Mouse (Mus musculus): ENCODE data around the gene Mrgpra1. TPM values are rescaled to one million over a fixed set of nuclear protein-coding genes. Genes with fewer than 3 reads are reported as not detected.
"Not testable (repeated sequence)": the region's sequence is repeated elsewhere in the genome, so short reads cannot be mapped to it uniquely, and the experiment has no call there.

Gene Mrgpra1
- not detected in 2 replicates for polyA plus RNA-seq (2015; fragmentation: Nextera tagmentation; extraction: Ambion mirVana)

GRCm38 (mm10) chr7:47354140-47354539 is at the start of gene Mrgpra1:
TSS of gene Mrgpra1 (minus strand) at chr7:47354240.
- Histone ChIP-seq H3K27ac (replicated peaks) (no peak within 1 kb of the TSS), H3K4me2 (no peak within 1 kb of the TSS), H3K9me3 (peaks cover 10% of the 10 kb centered on the region), H3K4me3 (no peak within 1 kb of the TSS), H3K9ac (no peak within 1 kb of the TSS), H3K27me3 (no peaks in the 10 kb centered on the region), H3K36me3 (no peaks in the 10 kb centered on the region), H3K4me1 (replicated peaks) (no peaks in the 10 kb centered on the region)
- ATAC-seq (ENCODE audit: low FRiP score, low read depth), result no peak
- WGBS, result 88% methylated on average over 1 of the region's 1 CpGs

- H3K27me3 ChIP-seq, result no peaks in the 10 kb centered on the region
- ATAC-seq (ENCODE audit: low FRiP score, low read depth), result no peak
These were observed 47.1 kb upstream of the Mrgpra1 start for GRCm38 (mm10) chr7:47401125-47401524.

GRCm38 (mm10) chr7:47348421-47348820 is 5.6 kb downstream of the Mrgpra1 start:
- Histone ChIP-seq H3K27ac (replicated peaks) (no peak overlapping the region), H3K4me2 (no peak overlapping the region), H3K4me1 (replicated peaks) (no peaks in the 10 kb centered on the region), H3K27me3 (no peaks in the 10 kb centered on the region), H3K9ac (no peak overlapping the region), H3K9me3 (peaks cover 6% of the 10 kb centered on the region; the same call in 1 of the 2 replicates), H3K4me3 (no peak overlapping the region), H3K36me3 (no peaks in the 10 kb centered on the region)
- 71% methylated on average over 3 of the region's 3 CpGs for WGBS
- no peak for ATAC-seq (ENCODE audit: low FRiP score, low read depth)

More at GRCm38 (mm10) chr7:47401125-47401524, 47.1 kb upstream of the Mrgpra1 start:
- no peaks in the 10 kb centered on the region; the same call in none of the 2 replicates for H3K9me3 ChIP-seq
- H3K9ac ChIP-seq, result no peak overlapping the region
- H3K36me3 ChIP-seq, result no peaks in the 10 kb centered on the region
- H3K27ac ChIP-seq (replicated peaks), result no peak overlapping the region
- H3K4me2 ChIP-seq, result no peak overlapping the region
- no peaks in the 10 kb centered on the region for H3K4me1 ChIP-seq (replicated peaks)
- no peak overlapping the region for H3K4me3 ChIP-seq

DNA sequence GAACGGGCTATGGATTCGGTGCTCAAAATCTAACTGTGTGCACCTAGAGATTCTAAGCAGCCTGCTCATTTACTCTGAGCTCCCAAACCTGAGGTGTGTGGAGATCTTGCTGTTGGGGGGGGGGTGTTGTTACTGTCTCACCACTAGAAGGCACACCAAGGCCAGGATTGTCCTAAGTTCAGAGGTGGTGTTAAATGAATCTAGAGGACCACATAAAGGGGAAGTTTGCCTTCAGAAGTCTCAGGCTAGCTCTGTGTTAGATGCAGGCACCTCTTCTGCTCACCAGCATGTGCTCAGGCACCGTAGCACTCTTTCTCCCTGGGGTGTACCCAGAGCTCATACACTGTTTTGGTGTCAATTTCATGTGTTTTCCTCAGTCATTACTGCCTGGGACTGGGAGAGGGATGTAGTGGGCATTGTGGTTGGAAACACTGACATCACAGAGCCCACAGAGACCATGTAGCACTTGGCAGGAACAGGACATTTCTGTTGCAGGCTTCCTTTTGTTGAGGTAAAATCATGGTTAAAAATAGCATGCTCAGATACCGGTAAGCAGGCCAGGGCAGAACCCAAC is 8.0 kb downstream of the Mrgpra1 start:
- H3K9ac ChIP-seq, result no peak overlapping the region
- no peaks in the 10 kb centered on the region for H3K4me1 ChIP-seq (replicated peaks)
- no peak overlapping the region for H3K4me2 ChIP-seq
- ATAC-seq (ENCODE audit: low FRiP score, low read depth), result no peak
- WGBS, result 86% methylated on average over 4 of the region's 4 CpGs
- no peak overlapping the region for H3K27ac ChIP-seq (replicated peaks)
- H3K27me3 ChIP-seq, result no peaks in the 10 kb centered on the region
- no peaks in the 10 kb centered on the region for H3K36me3 ChIP-seq
- H3K4me3 ChIP-seq, result no peak overlapping the region
- H3K9me3 ChIP-seq, result peaks cover 14% of the 10 kb centered on the region

- not testable (repeated sequence) for H3K27me3 ChIP-seq; H3K9me3 ChIP-seq; H3K4me2 ChIP-seq; H3K36me3 ChIP-seq; ATAC-seq (ENCODE audit: low FRiP score, low read depth); H3K27ac ChIP-seq (replicated peaks); H3K4me1 ChIP-seq (replicated peaks); H3K4me3 ChIP-seq; H3K9ac ChIP-seq
- 87% methylated on average over 3 of the region's 3 CpGs for whole genome bisulfite sequencing
These were observed 12.2 kb downstream of the Mrgpra1 start for GRCm38 (mm10) chr7:47341887-47342286.

DNA sequence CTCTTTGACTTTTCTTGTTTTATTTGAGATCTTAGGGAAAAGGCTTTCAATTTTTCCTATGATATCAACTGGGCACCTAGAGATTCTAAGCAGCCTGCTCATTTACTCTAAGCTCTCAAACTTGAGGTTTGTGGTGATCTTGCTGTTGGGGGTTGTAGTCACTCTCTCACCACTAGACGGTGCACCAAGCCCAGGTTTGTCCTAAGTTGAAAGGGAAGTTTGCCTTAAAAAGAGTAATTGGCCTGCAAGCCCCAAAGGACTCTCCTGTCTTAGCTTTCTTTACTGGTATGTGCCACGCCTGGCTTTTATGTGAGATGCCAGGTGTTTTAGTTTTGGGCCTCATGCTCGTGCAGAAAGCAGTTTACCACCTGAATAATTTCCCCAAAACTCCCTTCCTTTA is 12.7 kb downstream of the Mrgpra1 start:
- not testable (repeated sequence) for H3K4me2 ChIP-seq; H3K9me3 ChIP-seq; H3K36me3 ChIP-seq; H3K4me1 ChIP-seq (replicated peaks); ATAC-seq (ENCODE audit: low FRiP score, low read depth); H3K27ac ChIP-seq (replicated peaks); H3K27me3 ChIP-seq; H3K9ac ChIP-seq; H3K4me3 ChIP-seq
- WGBS, result 73% methylated on average over 3 of the region's 3 CpGs

DNA sequence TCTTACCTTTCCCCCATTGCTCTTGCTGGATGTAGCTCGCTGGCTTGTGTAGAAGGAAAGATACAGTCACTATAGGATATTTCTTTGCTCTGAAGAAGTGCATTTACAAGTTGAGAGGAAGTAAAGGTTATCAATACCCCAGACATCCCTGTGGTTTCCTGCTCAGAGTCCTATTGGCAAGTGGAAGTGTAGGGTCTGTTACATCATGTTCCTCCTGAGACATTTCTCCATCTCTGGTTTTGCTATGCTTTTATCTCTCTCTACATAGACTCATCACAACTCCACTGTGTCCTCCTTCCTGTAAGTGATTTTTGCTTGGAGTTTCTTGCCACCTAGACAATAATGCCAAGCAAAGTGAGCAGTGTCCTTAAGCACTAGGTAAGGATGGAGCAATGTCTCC is 35.7 kb downstream of the Mrgpra1 start:
- ATAC-seq (ENCODE audit: low FRiP score, low read depth), result no peak
- Histone ChIP-seq H3K9ac (no peak overlapping the region), H3K4me1 (replicated peaks) (no peaks in the 10 kb centered on the region), H3K9me3 (0 out of 2 replicates have a peak, but pooled peaks cover 3% of the 10 kb centered on the region), H3K27ac (replicated peaks) (no peak overlapping the region), H3K36me3 (no peaks in the 10 kb centered on the region), H3K27me3 (no peaks in the 10 kb centered on the region), H3K4me2 (no peak overlapping the region), H3K4me3 (no peak overlapping the region)
- WGBS, result 52% methylated on average over 1 of the region's 1 CpGs

GRCm38 (mm10) chr7:47312289-47312688 is 41.8 kb downstream of the Mrgpra1 start:
- H3K27ac ChIP-seq (replicated peaks), result no peak overlapping the region
- H3K9ac ChIP-seq, result no peak overlapping the region
- H3K4me2 ChIP-seq, result no peak overlapping the region
- WGBS, result 30% methylated on average over 4 of the region's 4 CpGs
- ATAC-seq (ENCODE audit: low FRiP score, low read depth), result no peak
- H3K36me3 ChIP-seq, result no peaks in the 10 kb centered on the region
- H3K9me3 ChIP-seq, result 0 out of 2 replicates have a peak, but pooled peaks cover 3% of the 10 kb centered on the region
- no peak overlapping the region for H3K4me3 ChIP-seq
- H3K4me1 ChIP-seq (replicated peaks), result no peaks in the 10 kb centered on the region
- H3K27me3 ChIP-seq, result no peaks in the 10 kb centered on the region

DNA sequence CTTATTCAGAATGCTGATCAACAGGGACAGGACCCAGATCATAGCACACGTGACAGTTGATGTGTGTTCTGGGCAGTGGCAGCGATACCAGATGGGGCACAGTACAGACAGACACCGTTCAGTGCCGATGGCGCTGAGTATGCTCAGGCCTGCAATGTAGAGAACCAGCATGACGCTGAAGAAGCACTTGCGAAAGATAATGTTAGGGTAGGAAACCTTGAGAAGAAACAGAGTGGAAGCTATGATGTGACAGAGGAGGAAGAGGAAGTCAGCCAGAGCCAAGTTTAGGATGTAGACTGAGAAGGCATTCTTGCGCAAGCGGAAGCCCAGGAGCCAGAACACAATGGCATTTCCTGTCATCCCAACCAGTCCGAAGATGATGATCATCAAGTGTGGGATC is 44.2 kb downstream of the Mrgpra1 start:
- no peak for ATAC-seq (ENCODE audit: low FRiP score, low read depth)
- 93% methylated on average over 10 of the region's 10 CpGs for WGBS

GRCm38 (mm10) chr7:47304661-47305060 is 49.4 kb downstream of the Mrgpra1 start:
- 89% methylated on average over 5 of the region's 6 CpGs for WGBS
- H3K9ac ChIP-seq; H3K4me2 ChIP-seq; H3K27ac ChIP-seq (replicated peaks); ATAC-seq (ENCODE audit: low FRiP score, low read depth); H3K4me3 ChIP-seq; H3K36me3 ChIP-seq; H3K4me1 ChIP-seq (replicated peaks); H3K9me3 ChIP-seq; H3K27me3 ChIP-seq: not testable (repeated sequence)

More for the DNA sequence above, 44.2 kb downstream of the Mrgpra1 start:
- Histone ChIP-seq H3K4me1 (replicated peaks) (no peaks in the 10 kb centered on the region), H3K4me3 (no peak overlapping the region), H3K27me3 (no peaks in the 10 kb centered on the region), H3K9me3 (0 out of 2 replicates have a peak, but pooled peaks cover 3% of the 10 kb centered on the region), H3K9ac (no peak overlapping the region), H3K4me2 (no peak overlapping the region), H3K27ac (replicated peaks) (no peak overlapping the region), H3K36me3 (no peaks in the 10 kb centered on the region)

DNA sequence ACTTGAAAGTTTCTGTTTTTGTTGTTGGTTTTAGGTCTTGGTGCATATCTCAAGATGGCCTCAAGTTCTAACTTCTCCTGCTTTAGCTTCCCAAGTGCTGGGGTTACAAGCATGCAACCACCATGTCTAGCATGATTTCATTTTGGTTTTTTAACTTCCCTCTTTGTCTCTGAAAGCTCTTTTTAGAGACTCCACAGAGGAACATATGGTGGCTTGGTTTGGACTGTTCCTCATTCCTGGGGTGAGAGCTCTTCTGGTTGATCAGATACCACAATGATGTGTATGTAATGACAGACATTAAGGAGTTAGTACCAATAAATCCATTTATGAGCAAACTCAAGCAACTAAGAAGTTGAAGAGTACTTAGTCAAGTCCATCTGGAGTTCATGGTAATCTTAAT is 54.4 kb downstream of the Mrgpra1 start:
- not testable (repeated sequence) for H3K9me3 ChIP-seq; H3K9ac ChIP-seq; H3K36me3 ChIP-seq; H3K4me1 ChIP-seq (replicated peaks); H3K27ac ChIP-seq (replicated peaks); H3K27me3 ChIP-seq; H3K4me3 ChIP-seq; H3K4me2 ChIP-seq; ATAC-seq (ENCODE audit: low FRiP score, low read depth)
